Mouse (Mus musculus): ENCODE measurements around the gene Cel.

- no peak for TF ChIP-seq CTCF (IDR thresholded peaks at IDR 0.05; ENCODE audit: low read depth)
- TF ChIP-seq EP300 (IDR thresholded peaks at IDR 0.05; ENCODE audit: low read depth), result no peak
These were observed 48.2 kb upstream of the Cel start for GRCm38 (mm10) chr2:28611407-28611787.

Measured in liver, embryonic 14.5 days (tissue).